49 mouse cellular contexts compared by ENCODE assay signal in genomic region chr4:118967711-118968110, GRCm38 (mm10). TPM values are rescaled to one million over a fixed set of nuclear protein-coding genes. Genes with fewer than 3 reads are reported as not detected.
"Had no signal": no experiment of that assay in that cellular context is flagged by ENCODE, and none has a peak within 500 bp of the region (broad histone marks: within the 10 kb centered on the region; RNA-seq: fewer than 3 reads in every experiment).

No protein-coding gene starts in this region.

- H3K27me3 ChIP-seq: heart, embryonic 12.5 days; heart, embryonic 15.5 days; hindbrain, embryonic 12.5 days; hindbrain, embryonic 13.5 days; hindbrain, embryonic 15.5 days; intestine, embryonic 15.5 days; kidney, embryonic 15.5 days had no signal

- H3K9ac ChIP-seq: heart, embryonic 12.5 days; heart, embryonic 13.5 days; heart, embryonic 15.5 days; hindbrain, embryonic 12.5 days; hindbrain, embryonic 13.5 days; hindbrain, embryonic 14.5 days; hindbrain, embryonic 15.5 days; intestine, embryonic 15.5 days; kidney, embryonic 15.5 days had no signal

- DNase-seq: heart, postnatal 10 days; heart, postnatal 14 days; heart, postnatal 36 days; heart, postnatal 4 days; kidney, adult 11 months; kidney, adult 18-20 months; kidney, adult 2 months; kidney, adult 8-10 months; kidney, adult 9 months; kidney, postnatal 10 days; kidney, postnatal 14 days; kidney, postnatal 36 days; kidney, postnatal 4 days; layer of hippocampus, adult 9-11 months; layer of hippocampus, postnatal 36 days had no signal

- H3K4me3 ChIP-seq: heart, embryonic 12.5 days; heart, embryonic 13.5 days; heart, embryonic 15.5 days; hindbrain, embryonic 10.5 days; hindbrain, embryonic 12.5 days; hindbrain, embryonic 13.5 days; hindbrain, embryonic 15.5 days; intestine, embryonic 15.5 days; kidney, embryonic 15.5 days; layer of hippocampus, adult 2 months had no signal

- H3K4me1 ChIP-seq: heart, embryonic 12.5 days; heart, embryonic 13.5 days; heart, embryonic 15.5 days; hindbrain, embryonic 12.5 days; hindbrain, embryonic 13.5 days; hindbrain, embryonic 15.5 days; intestine, embryonic 15.5 days; kidney, embryonic 15.5 days had no signal

- ATAC-seq: hindbrain, embryonic 16.5 days; hindbrain, postnatal 0 days; inflammation-experienced regulatory T-cells, adult 6 months; intestine, embryonic 15.5 days; intestine, embryonic 16.5 days; intestine, postnatal 0 days had no signal

- H3K4me2 ChIP-seq: heart, embryonic 11.5 days; heart, embryonic 12.5 days; heart, embryonic 13.5 days; heart, embryonic 15.5 days; hindbrain, embryonic 12.5 days; hindbrain, embryonic 13.5 days; hindbrain, embryonic 14.5 days; hindbrain, embryonic 15.5 days; intestine, embryonic 15.5 days; kidney, embryonic 15.5 days had no signal

- H3K9me3 ChIP-seq: heart, embryonic 13.5 days; heart, embryonic 15.5 days; hindbrain, embryonic 10.5 days; hindbrain, embryonic 12.5 days; hindbrain, embryonic 13.5 days; hindbrain, embryonic 15.5 days; intestine, embryonic 15.5 days; kidney, embryonic 15.5 days had no signal

- H3K27ac ChIP-seq: heart, embryonic 13.5 days; heart, embryonic 15.5 days; hindbrain, embryonic 10.5 days; hindbrain, embryonic 12.5 days; hindbrain, embryonic 13.5 days; hindbrain, embryonic 14.5 days; hindbrain, embryonic 15.5 days; hindbrain, postnatal 0 days; intestine, embryonic 15.5 days; kidney, embryonic 15.5 days; kidney, postnatal 0 days; layer of hippocampus, adult 2 months had no signal

- H3K36me3 ChIP-seq: heart, embryonic 12.5 days; heart, embryonic 13.5 days; heart, embryonic 15.5 days; hindbrain, embryonic 10.5 days; hindbrain, embryonic 12.5 days; hindbrain, embryonic 13.5 days; hindbrain, embryonic 15.5 days; intestine, embryonic 15.5 days; kidney, embryonic 15.5 days had no signal

RNA-seq across cellular contexts. Expression of gene Lao1, which starts 6.3 kb away (rescaled TPM):
- total RNA-seq: heart, postnatal 4 days; hematopoietic stem cell, adult 5-6 weeks; left cerebral cortex, adult 18-20 months had no signal
- polyA plus RNA-seq: heart, embryonic 11.5 days; heart, embryonic 12.5 days; heart, embryonic 13.5 days; heart, embryonic 14.5 days; heart, embryonic 15.5 days; heart, embryonic 16.5 days; heart, postnatal 0 days; hindbrain, embryonic 10.5 days; hindbrain, embryonic 11.5 days; hindbrain, embryonic 12.5 days; hindbrain, embryonic 13.5 days; hindbrain, embryonic 14.5 days; hindbrain, embryonic 15.5 days; inflammation-experienced regulatory T-cells, adult 6 months; intestine, embryonic 14.5 days; intestine, embryonic 15.5 days; intestine, embryonic 16.5 days; kidney, adult 2 months; kidney, embryonic 14.5 days; kidney, embryonic 15.5 days; kidney, embryonic 16.5 days; kidney, postnatal 0 days had no signal

RNA-seq across cellular contexts. Expression of gene Olfr1328, which starts 29.3 kb away (rescaled TPM):
- total RNA-seq: heart, adult 8-10 months; heart, postnatal 10 days; heart, postnatal 14 days; heart, postnatal 36 days; heart, postnatal 4 days; hematopoietic stem cell, adult 5-6 weeks; hindbrain, postnatal 0 days; layer of hippocampus, adult 18-20 months; layer of hippocampus, adult 2 months; layer of hippocampus, adult 8-10 months; layer of hippocampus, postnatal 10 days; layer of hippocampus, postnatal 14 days; layer of hippocampus, postnatal 25 days; layer of hippocampus, postnatal 36 days; left cerebral cortex, adult 18-20 months had no signal
- polyA plus RNA-seq: heart, embryonic 11.5 days; heart, embryonic 12.5 days; heart, embryonic 13.5 days; heart, embryonic 14.5 days; heart, embryonic 16.5 days; heart, postnatal 0 days; hindbrain, embryonic 10.5 days; hindbrain, embryonic 11.5 days; hindbrain, embryonic 12.5 days; hindbrain, embryonic 13.5 days; hindbrain, embryonic 14.5 days; hindbrain, embryonic 15.5 days; hindbrain, embryonic 16.5 days; hindbrain, postnatal 0 days; inflammation-experienced regulatory T-cells, adult 6 months; intestine, embryonic 14.5 days; intestine, embryonic 15.5 days; intestine, embryonic 16.5 days; intestine, postnatal 0 days; kidney, adult 2 months; kidney, embryonic 14.5 days; kidney, embryonic 15.5 days; kidney, embryonic 16.5 days; kidney, postnatal 0 days; large intestine, adult 2 months had no signal

RNA-seq across cellular contexts. Expression of gene Olfr1329, which starts 50.4 kb away (rescaled TPM):
- total RNA-seq: heart, adult 8-10 months; heart, postnatal 10 days; heart, postnatal 14 days; heart, postnatal 36 days; heart, postnatal 4 days; hematopoietic stem cell, adult 5-6 weeks; hindbrain, postnatal 0 days; layer of hippocampus, adult 18-20 months; layer of hippocampus, adult 2 months; layer of hippocampus, adult 8-10 months; layer of hippocampus, postnatal 10 days; layer of hippocampus, postnatal 14 days; layer of hippocampus, postnatal 25 days; layer of hippocampus, postnatal 36 days; left cerebral cortex, adult 18-20 months had no signal
- polyA plus RNA-seq: heart, embryonic 11.5 days; heart, embryonic 12.5 days; heart, embryonic 13.5 days; heart, embryonic 14.5 days; heart, embryonic 15.5 days; heart, embryonic 16.5 days; heart, postnatal 0 days; hindbrain, embryonic 10.5 days; hindbrain, embryonic 11.5 days; hindbrain, embryonic 12.5 days; hindbrain, embryonic 13.5 days; hindbrain, embryonic 14.5 days; hindbrain, embryonic 15.5 days; hindbrain, embryonic 16.5 days; hindbrain, postnatal 0 days; inflammation-experienced regulatory T-cells, adult 6 months; intestine, embryonic 14.5 days; intestine, embryonic 15.5 days; intestine, embryonic 16.5 days; intestine, postnatal 0 days; kidney, adult 2 months; kidney, embryonic 14.5 days; kidney, embryonic 15.5 days; kidney, embryonic 16.5 days; kidney, postnatal 0 days; large intestine, adult 2 months had no signal
